Mouse (Mus musculus) naive thymus-derived CD4-positive, alpha-beta T cell, adult 2 months (primary cell): ENCODE measurements around the gene Zfp53.

Experiments used
- DNase-seq: peaks from one replicate; pipeline ENCODE4 v3.0.0-alpha.2; 2011; ENCODE audit warnings: low read depth

Gene Zfp53

GRCm38 (mm10) chr17:21526270-21526669, 37.5 kb downstream of the Zfp53 start:
- no peak for DNase-seq

DNA sequence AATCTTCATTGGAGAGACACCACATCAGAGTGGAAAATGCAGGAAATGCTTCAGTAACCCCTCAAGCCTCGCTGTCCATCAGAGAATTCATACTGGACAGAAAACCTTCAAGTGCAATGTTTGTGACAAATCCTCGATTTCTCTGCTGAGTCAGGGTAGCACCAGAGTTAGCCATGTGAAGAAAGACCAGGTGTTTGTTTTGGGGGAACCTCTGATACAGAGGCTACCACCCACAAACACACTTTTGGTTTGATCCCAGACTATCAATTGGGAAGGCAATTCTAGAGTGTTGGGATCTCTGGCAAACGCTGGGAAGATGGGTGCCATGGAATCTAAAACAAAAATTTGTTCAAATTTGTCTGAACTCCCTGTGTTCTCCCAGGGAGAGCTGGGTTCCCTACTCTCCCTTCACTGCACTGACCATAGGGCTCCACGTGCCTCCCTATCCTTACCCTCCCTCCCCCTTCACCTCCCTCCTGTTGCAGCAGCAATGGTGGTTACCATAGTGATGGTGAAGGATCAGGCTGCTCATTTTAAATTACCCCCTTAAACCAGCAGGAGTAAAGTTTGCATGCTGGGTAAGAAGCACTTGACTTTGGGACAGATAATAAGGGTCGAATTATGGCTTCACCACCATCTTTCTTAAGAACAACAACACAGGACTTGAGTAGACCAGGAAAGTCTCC, 42.0 kb downstream of the Zfp53 start:
- DNase-seq, result no peak

GRCm38 (mm10) chr17:21531621-21532020, 42.8 kb downstream of the Zfp53 start:
- no peak for DNase-seq

DNA sequence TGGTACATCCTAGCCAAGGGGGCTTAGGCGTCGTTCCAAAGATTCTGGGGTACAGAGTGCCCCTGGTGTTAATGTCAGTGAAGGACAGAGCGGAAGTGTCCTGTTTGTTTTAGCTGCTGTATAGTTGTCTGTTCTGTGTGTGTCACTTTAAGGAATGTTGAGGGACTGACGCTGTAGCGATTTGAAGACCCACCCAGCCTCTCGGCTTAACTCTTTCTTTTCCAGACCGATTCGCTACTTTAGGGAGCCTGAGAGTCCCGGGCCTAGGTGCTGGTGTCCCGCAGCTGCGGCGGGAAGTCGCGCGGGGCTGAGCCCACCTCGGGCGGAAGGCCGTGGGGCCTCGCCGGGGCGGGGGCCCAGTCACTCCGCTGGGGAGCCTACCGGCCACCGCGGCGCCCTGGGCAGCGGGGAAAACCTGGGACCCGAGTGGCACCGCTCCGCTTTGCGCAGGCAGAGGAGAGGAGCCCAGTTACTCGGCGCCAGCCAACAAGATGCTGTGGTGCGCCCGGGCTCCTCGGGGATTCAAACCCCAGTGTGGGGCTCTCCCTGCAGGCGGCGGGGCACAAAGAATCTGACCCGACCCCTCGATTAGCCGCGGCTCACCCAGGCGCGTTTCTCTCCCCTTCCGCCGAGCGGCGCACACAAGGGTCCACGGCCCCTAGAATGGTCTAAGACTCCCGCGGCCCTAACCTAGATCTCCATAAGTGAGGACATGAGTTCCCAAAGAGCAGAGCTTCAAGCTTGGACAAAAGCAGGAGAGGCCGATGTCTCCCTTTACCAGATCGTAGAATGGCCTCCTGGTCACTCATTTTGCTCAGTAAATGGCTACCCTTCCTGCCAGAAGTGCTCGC, 43.5 kb downstream of the Zfp53 start:
- DNase-seq, result peak; percentile 68

GRCm38 (mm10) chr17:21533961-21534360, 45.2 kb downstream of the Zfp53 start:
- DNase-seq, result peak; percentile 26

GRCm38 (mm10) chr17:21534460-21535095, 45.8 kb downstream of the Zfp53 start:
- DNase-seq, result peak; percentile 92

GRCm38 (mm10) chr17:21535096-21536001, 46.6 kb downstream of the Zfp53 start, which contains the start of gene Zfp52:
TSS of gene Zfp52 (plus strand) at chr17:21535539.
- DNase-seq, result peak; percentile 76

DNA sequence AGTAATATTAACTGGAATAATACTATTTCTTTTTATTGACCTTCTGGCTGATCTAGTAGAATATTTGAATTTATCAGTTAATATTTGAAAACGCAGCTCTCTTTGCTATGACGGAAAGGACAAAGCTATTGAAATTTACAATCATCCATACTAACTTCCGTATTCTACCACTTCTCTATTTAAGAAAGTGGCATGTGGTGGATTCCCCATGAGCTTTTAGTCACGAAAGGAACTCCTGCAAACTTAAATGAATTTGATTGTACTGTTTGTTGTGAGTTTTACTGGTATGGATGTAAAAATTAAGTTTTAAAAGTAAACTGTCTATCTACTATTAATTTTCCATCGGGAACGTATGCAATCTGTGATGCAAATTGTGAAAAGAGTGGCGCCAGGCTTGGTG, 47.3 kb downstream of the Zfp53 start:
- peak; percentile 31 for DNase-seq

DNA sequence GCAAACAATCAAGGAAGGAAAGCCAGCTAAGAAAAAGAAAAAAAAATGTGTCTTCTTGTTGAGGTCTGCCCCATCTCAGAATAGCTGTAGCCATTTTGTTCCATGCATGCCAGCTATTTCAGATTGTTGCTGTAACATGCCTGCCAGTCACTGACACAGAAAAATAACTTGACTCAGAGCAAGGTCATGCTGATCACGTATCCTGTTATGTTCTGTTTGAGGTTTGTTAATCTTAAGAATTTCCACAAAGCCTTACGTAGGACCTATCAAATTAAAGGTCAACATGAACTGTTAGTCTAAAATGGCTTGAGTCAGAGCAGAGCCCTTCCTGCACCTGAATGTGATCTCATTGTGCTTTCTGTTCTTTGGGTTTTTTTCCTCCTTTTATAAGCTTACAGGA, 47.9 kb downstream of the Zfp53 start:
- DNase-seq, result peak; percentile 72

GRCm38 (mm10) chr17:21557831-21558230, 69.0 kb downstream of the Zfp53 start:
- no peak for DNase-seq
